Mouse (Mus musculus) hindbrain, embryonic 15.5 days (tissue): ENCODE results near the gene 1700003E16Rik. TPM values are rescaled to one million over a fixed set of nuclear protein-coding genes. Genes with fewer than 3 reads are reported as not detected.

Experiments used
- ATAC-seq: fragments of 200-750 bp; cut with Nextera tagmentation; 2 replicates; pipeline ENCODE4 v1.8.0; 2017; ENCODE audit warnings: low read depth, moderate number of reproducible peaks, moderate TSS enrichment; ENCODE audit not compliant: low FRiP score
- H3K27ac ChIP-seq: fragments of 300-500 bp; sonication (generic); replicated peaks from 2 replicates; pipeline ENCODE4 v1.5.1; 2015; ENCODE audit warnings: mild to moderate bottlenecking, inconsistent platforms
- H3K27me3 ChIP-seq: fragments of 300-500 bp; sonication (generic); 2 replicates; pipeline ENCODE4 v1.6.1; 2015; ENCODE audit warnings: control low read depth, inconsistent platforms
- H3K36me3 ChIP-seq: fragments of 300-500 bp; sonication (generic); 2 replicates; pipeline ENCODE4 v1.6.1; 2015; ENCODE audit warnings: control low read depth, inconsistent platforms
- H3K4me1 ChIP-seq: fragments of 300-500 bp; sonication (generic); replicated peaks from 2 replicates; pipeline ENCODE4 v1.6.1; 2015; ENCODE audit warnings: control low read depth, inconsistent platforms
- H3K4me2 ChIP-seq: fragments of 300-500 bp; sonication (generic); 2 replicates; pipeline ENCODE4 v1.6.1; 2015; ENCODE audit warnings: moderate library complexity, mild to moderate bottlenecking, inconsistent platforms
- H3K4me3 ChIP-seq: fragments of 300-500 bp; sonication (generic); 2 replicates; pipeline ENCODE4 v1.5.1; 2015; ENCODE audit warnings: mild to moderate bottlenecking, inconsistent platforms
- H3K9ac ChIP-seq: fragments of 300-500 bp; sonication (generic); 2 replicates; pipeline ENCODE4 v1.6.1; 2015; ENCODE audit warnings: inconsistent platforms
- H3K9me3 ChIP-seq: fragments of 300-500 bp; sonication (generic); 2 replicates; pipeline ENCODE4 v1.6.1; 2016; ENCODE audit warnings: control low read depth, inconsistent platforms
- WGBS: fragments of 180-500 bp; shearing (Covaris S2); methylation state at CpG from one replicate; pipeline ENCODE4 v1.1.7; 2015; 5-methylcytosine and 5-hydroxymethylcytosine counted together
- polyA plus RNA-seq: library from polyadenylated mRNA; unstranded; fragments of >200 nt; fragmentation: Nextera tagmentation; extraction: Ambion mirVana; gene quantifications from 2 replicates; pipeline ENCODE4 v1.2.1, GENCODE M21; 2015

Gene 1700003E16Rik
- polyA plus RNA-seq, 1 experiment from 2014 or later = 9.8 TPM

GRCm38 (mm10) chr6:83186946-83187345 lies 30.7 kb downstream of the 1700003E16Rik start:
- H3K4me3 ChIP-seq = peak overlapping the region; percentile 70
- no peak for ATAC-seq
- H3K4me1 ChIP-seq = peaks cover 42% of the 10 kb centered on the region
- peak overlapping the region; percentile 64 for H3K4me2 ChIP-seq
- H3K27ac ChIP-seq = peak overlapping the region; percentile 93
- H3K27me3 ChIP-seq = no peaks in the 10 kb centered on the region
- WGBS = 71% methylated on average over 2 of the region's 2 CpGs
- peaks cover 47% of the 10 kb centered on the region for H3K36me3 ChIP-seq
- no peaks in the 10 kb centered on the region for H3K9me3 ChIP-seq
- H3K9ac ChIP-seq = peak overlapping the region; percentile 73

- no peaks in the 10 kb centered on the region for H3K27me3 ChIP-seq
- H3K4me3 ChIP-seq = no peak overlapping the region
- no peak for ATAC-seq
- no peak overlapping the region for H3K27ac ChIP-seq
- WGBS = 90% methylated on average over 7 of the region's 7 CpGs
- H3K36me3 ChIP-seq = peaks cover 92% of the 10 kb centered on the region
- peaks cover 12% of the 10 kb centered on the region for H3K4me1 ChIP-seq
- no peak overlapping the region for H3K4me2 ChIP-seq
- no peak overlapping the region for H3K9ac ChIP-seq
- H3K9me3 ChIP-seq = no peaks in the 10 kb centered on the region
These were observed 37.4 kb downstream of the 1700003E16Rik start for GRCm38 (mm10) chr6:83193571-83193970.

GRCm38 (mm10) chr6:83197345-83198004 lies 41.3 kb downstream of the 1700003E16Rik start:
- no peak overlapping the region for H3K4me3 ChIP-seq
- ATAC-seq = peak; percentile 31; the same call in 1 of the 2 replicates
- no peak overlapping the region for H3K27ac ChIP-seq
- no peak overlapping the region for H3K9ac ChIP-seq
- no peak overlapping the region for H3K4me2 ChIP-seq
- WGBS = 40% methylated on average over 15 of the region's 15 CpGs
- 0 out of 2 replicates have a peak, but pooled peaks cover 8% of the 10 kb centered on the region for H3K4me1 ChIP-seq
- no peaks in the 10 kb centered on the region for H3K27me3 ChIP-seq
- no peaks in the 10 kb centered on the region for H3K9me3 ChIP-seq
- H3K36me3 ChIP-seq = peaks cover 77% of the 10 kb centered on the region

- Histone ChIP-seq H3K9me3 (no peaks in the 10 kb centered on the region), H3K27me3 (no peaks in the 10 kb centered on the region), H3K4me2 (no peak overlapping the region), H3K4me3 (no peak overlapping the region), H3K27ac (no peak overlapping the region), H3K36me3 (peaks cover 23% of the 10 kb centered on the region), H3K9ac (no peak overlapping the region), H3K4me1 (no peaks in the 10 kb centered on the region)
- ATAC-seq = no peak
- WGBS = 82% methylated on average over 4 of the region's 4 CpGs
These were observed 47.1 kb downstream of the 1700003E16Rik start for GRCm38 (mm10) chr6:83203320-83203719.

- Histone ChIP-seq H3K4me2 (no peak overlapping the region), H3K4me3 (no peak overlapping the region), H3K27ac (no peak overlapping the region), H3K9ac (no peak overlapping the region), H3K4me1 (0 out of 2 replicates have a peak, but pooled peaks cover 4% of the 10 kb centered on the region), H3K9me3 (no peaks in the 10 kb centered on the region), H3K36me3 (peaks cover 3% of the 10 kb centered on the region; the same call in 1 of the 2 replicates), H3K27me3 (no peaks in the 10 kb centered on the region)
- 98% methylated on average over 3 of the region's 3 CpGs for WGBS
- no peak for ATAC-seq
These were observed 49.6 kb downstream of the 1700003E16Rik start for GRCm38 (mm10) chr6:83205851-83206250.

GRCm38 (mm10) chr6:83206321-83206720 lies 50.1 kb downstream of the 1700003E16Rik start:
- no peaks in the 10 kb centered on the region for H3K9me3 ChIP-seq
- 0 out of 2 replicates have a peak, but pooled peaks cover 4% of the 10 kb centered on the region for H3K4me1 ChIP-seq
- H3K27ac ChIP-seq = no peak overlapping the region
- ATAC-seq = no peak
- no peak overlapping the region for H3K4me3 ChIP-seq
- WGBS = 80% methylated on average over 11 of the region's 11 CpGs
- no peaks in the 10 kb centered on the region for H3K36me3 ChIP-seq
- no peaks in the 10 kb centered on the region for H3K27me3 ChIP-seq
- no peak overlapping the region for H3K4me2 ChIP-seq
- no peak overlapping the region for H3K9ac ChIP-seq

- no peaks in the 10 kb centered on the region for H3K27me3 ChIP-seq
- H3K36me3 ChIP-seq = no peaks in the 10 kb centered on the region
- no peak overlapping the region for H3K4me2 ChIP-seq
- H3K4me3 ChIP-seq = no peak overlapping the region
- WGBS = 70% methylated on average over 9 of the region's 9 CpGs
- H3K9me3 ChIP-seq = no peaks in the 10 kb centered on the region
- ATAC-seq = no peak
- H3K9ac ChIP-seq = no peak overlapping the region
- 0 out of 2 replicates have a peak, but pooled peaks cover 4% of the 10 kb centered on the region for H3K4me1 ChIP-seq
- H3K27ac ChIP-seq = no peak overlapping the region
These were observed 51.3 kb downstream of the 1700003E16Rik start for GRCm38 (mm10) chr6:83207361-83208049.

- no peak overlapping the region for H3K9ac ChIP-seq
- no peaks in the 10 kb centered on the region for H3K9me3 ChIP-seq
- H3K36me3 ChIP-seq = no peaks in the 10 kb centered on the region
- H3K27me3 ChIP-seq = no peaks in the 10 kb centered on the region
- H3K4me2 ChIP-seq = no peak overlapping the region
- H3K4me1 ChIP-seq = 0 out of 2 replicates have a peak, but pooled peaks cover 4% of the 10 kb centered on the region
- ATAC-seq = no peak
- H3K4me3 ChIP-seq = no peak overlapping the region
- 92% methylated on average over 2 of the region's 2 CpGs for WGBS
- no peak overlapping the region for H3K27ac ChIP-seq
These were observed 51.8 kb downstream of the 1700003E16Rik start for GRCm38 (mm10) chr6:83208050-83208400.

- H3K27me3 ChIP-seq = no peaks in the 10 kb centered on the region
- H3K4me3 ChIP-seq = no peak overlapping the region
- H3K27ac ChIP-seq = 0 out of 2 replicates have a peak overlapping the region, but pooled peaks have one; percentile 8
- H3K36me3 ChIP-seq = no peaks in the 10 kb centered on the region
- H3K9ac ChIP-seq = no peak overlapping the region
- 0 out of 2 replicates have a peak, but pooled peaks have one; percentile 17 for ATAC-seq
- WGBS = 46% methylated on average over 2 of the region's 2 CpGs
- H3K9me3 ChIP-seq = no peaks in the 10 kb centered on the region
- H3K4me1 ChIP-seq = peaks cover 6% of the 10 kb centered on the region; the same call in 1 of the 2 replicates
- H3K4me2 ChIP-seq = no peak overlapping the region
These were observed 54.3 kb downstream of the 1700003E16Rik start for GRCm38 (mm10) chr6:83210495-83210894.

- H3K9me3 ChIP-seq = no peaks in the 10 kb centered on the region
- H3K27ac ChIP-seq = no peak overlapping the region
- ATAC-seq = no peak
- no peaks in the 10 kb centered on the region for H3K36me3 ChIP-seq
- H3K4me2 ChIP-seq = no peak overlapping the region
- peaks cover 7% of the 10 kb centered on the region; the same call in 1 of the 2 replicates for H3K4me1 ChIP-seq
- H3K4me3 ChIP-seq = no peak overlapping the region
- WGBS = 17% methylated on average over 5 of the region's 5 CpGs
- no peaks in the 10 kb centered on the region for H3K27me3 ChIP-seq
- no peak overlapping the region for H3K9ac ChIP-seq
These were observed 55.3 kb downstream of the 1700003E16Rik start for GRCm38 (mm10) chr6:83211526-83211925.
